Mouse (Mus musculus) testis, postnatal 14 days (tissue): ENCODE data around the gene Adamtsl1.

Experiments used
- DNase-seq: peaks from one replicate; pipeline ENCODE4 v3.0.0; 2021; ENCODE audit warnings: low spot score

Adamtsl1 gene

DNA sequence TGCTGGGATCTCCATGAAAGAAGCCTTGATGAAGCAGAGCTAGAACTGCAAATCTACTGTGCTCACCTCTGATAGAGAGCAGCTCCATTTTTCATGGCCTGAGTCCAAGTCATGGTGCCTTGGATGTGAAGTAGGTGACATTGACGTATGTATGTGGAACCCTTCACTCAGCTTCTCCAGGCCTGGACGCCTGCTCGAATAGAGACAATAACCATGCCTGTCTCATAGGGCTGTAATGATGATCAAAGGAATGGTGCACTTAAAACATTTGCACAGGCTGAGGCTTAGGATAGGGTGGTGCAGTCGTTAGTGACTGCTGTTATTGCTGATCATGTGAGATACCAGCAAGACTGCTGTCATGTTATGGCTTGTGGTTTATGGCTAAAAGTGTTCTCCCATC is 801.1 kb downstream of the Adamtsl1 start:
- no peak for DNase-seq

DNA sequence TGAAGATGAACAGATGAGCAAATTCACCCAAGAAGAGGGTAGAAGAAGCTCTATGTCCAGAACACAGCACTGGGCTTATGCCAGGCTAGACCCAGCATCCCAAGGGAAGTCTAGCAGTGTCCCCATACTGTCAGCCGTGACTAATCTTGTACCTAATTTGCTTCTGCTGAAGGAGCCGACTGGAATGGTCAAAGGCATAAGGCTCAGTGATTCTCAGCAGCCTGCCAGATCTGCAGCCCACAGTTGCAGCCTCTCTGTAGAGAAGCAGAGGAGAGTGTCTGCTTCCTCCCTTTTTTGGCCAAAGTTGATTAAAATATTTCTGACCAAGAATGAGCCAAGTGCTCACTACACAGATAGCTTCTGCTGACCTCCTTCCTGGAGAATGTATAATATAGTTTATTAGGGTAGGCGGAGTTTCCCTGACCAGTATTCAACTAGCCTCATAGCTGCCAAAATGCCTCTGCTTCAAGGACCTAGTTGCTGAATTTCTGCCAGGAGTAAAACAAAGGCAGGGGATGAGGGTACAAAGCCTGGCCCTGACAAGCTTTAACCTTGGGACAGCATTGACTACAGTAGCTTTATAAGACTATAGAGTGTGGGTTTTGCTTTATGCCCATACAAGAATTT is 804.1 kb downstream of the Adamtsl1 start:
- no peak for DNase-seq

GRCm38 (mm10) chr4:86325411-86325810 is 811.4 kb downstream of the Adamtsl1 start:
- no peak for DNase-seq

GRCm38 (mm10) chr4:86326003-86326402 is 812.0 kb downstream of the Adamtsl1 start:
- DNase-seq = no peak

DNA sequence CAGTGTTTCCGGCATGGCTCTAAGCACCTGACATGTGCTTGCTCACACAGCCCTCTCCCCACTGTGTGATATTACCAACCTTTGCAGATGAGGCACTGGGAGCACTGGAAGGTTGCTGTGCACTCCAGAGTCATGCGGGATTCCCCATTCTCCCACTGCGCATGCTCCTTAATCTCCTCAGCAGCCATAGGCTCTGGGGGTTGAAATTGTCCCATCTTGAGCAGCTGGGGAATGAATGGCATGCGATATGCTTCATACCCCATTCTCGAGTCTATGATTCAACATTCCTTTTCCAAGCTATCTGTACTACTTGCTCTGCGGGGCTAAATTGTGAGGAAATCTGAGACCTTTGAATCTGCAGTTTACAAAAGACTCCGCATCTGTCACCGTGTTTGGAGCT is 812.7 kb downstream of the Adamtsl1 start:
- DNase-seq = no peak

- DNase-seq = no peak
These were observed 815.5 kb downstream of the Adamtsl1 start for GRCm38 (mm10) chr4:86329481-86329880.

DNA sequence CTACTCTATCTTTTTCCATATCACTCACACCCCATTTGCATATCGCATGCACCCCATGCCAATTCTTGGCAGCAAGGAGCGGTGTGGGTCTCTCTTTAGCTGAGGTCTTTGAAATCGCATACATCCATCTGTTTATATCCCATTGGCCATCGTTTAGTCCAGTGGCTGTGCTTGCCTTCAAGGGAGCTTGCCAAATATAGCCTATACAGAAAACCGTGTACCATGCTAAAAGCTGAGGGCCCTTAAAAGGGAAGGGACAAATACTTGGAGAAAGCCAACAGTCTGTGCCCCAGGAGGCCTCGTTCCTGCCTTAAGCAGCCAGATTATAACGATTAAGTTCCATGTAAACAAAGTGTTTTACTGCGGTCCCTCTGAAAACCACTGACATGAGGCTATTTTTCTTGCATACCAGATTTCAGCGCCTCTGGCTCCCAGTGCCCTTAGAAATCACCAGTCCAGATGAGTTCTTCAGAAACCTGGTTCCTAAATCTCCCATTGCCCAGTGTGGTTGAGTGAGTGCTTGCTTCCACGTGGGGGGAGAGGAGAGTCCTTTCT is 822.0 kb downstream of the Adamtsl1 start:
- no peak for DNase-seq

GRCm38 (mm10) chr4:86337216-86337765 is 823.3 kb downstream of the Adamtsl1 start:
- DNase-seq = no peak

- no peak for DNase-seq
These were observed 835.4 kb downstream of the Adamtsl1 start for GRCm38 (mm10) chr4:86349341-86349740.

GRCm38 (mm10) chr4:86352121-86352520 is 838.1 kb downstream of the Adamtsl1 start:
- DNase-seq = no peak

- DNase-seq = no peak
These were observed 839.6 kb downstream of the Adamtsl1 start for GRCm38 (mm10) chr4:86353550-86353949.

DNA sequence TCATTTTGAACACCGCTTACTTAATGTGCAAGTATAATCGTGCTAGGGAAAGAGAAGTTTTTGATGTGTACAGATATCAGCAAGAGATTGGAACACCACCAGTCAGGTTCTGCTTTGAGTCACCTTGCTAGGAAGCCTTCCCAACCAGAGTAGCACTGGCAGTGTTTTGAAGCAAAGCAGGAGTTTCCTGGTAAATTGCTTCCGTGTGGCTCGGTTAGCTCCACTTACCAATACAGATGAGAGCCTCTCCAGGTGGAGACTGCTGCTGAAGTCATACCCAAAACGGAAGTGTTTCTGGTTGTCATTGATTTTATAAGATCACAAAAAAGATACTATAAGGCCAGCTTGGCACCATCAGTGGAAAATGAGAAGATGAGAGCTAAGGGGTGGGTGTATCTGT is 845.4 kb downstream of the Adamtsl1 start:
- no peak for DNase-seq

- DNase-seq = no peak
These were observed 855.1 kb downstream of the Adamtsl1 start for GRCm38 (mm10) chr4:86369055-86369454.

GRCm38 (mm10) chr4:86373166-86373565 is 859.2 kb downstream of the Adamtsl1 start:
- DNase-seq = no peak

DNA sequence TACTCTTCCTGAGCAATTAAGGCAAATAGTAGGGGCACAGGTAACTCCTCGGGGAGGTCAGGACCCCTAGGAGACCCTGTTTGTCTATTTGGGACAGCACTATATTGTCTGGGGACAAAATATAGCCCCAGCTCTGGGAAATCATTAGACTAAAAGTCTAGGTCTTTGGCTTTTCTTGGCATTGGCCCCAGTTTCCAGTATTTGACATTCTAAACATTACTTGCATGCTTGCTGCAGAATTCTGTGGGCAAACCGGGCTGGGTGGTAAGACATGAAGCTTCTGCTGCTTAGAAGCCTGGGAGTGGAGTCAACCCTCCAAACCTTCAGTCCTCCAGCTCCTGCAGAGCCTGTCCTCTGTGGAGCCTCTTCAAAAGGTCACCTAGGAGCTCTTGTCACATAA is 869.2 kb downstream of the Adamtsl1 start:
- DNase-seq = no peak

DNA sequence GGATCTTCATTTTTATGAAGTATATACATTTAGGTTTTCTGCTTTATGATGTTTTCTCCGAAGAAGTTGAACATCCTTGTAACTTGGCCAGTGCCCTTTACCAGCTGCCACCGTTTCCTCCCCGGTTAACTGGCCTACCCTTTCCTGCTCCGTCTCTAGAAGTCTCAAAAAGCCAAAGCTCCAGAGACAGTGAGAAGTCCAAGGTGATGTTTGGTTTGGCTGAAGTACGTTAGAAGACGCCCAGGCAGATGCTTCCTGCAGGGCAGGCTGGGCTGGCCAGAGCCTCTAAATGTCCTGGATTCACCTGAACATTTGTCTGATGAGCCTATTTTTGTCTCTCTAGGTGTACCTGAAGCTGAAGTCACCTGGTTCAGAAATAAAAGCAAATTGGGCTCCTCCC is 871.1 kb downstream of the Adamtsl1 start:
- no peak for DNase-seq

DNA sequence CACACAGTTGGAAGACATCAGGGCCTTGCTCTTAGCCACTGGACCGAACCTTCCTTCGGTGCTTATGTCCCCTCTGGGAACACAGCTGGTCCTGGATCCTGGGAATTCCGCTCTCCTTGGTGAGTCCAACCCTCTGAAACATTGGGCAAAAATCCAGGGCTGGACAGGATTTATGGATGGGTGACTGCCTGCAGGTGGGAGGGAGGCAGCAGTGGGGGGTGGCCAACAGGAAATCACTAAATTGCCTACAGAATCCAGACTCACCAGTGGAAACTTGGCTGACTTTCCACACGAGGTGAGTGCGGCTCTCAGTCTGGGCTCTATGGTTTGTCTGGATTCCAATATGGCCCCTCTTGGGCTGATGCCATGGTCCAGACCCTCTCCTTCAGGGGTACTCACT is 874.5 kb downstream of the Adamtsl1 start:
- no peak for DNase-seq

DNA sequence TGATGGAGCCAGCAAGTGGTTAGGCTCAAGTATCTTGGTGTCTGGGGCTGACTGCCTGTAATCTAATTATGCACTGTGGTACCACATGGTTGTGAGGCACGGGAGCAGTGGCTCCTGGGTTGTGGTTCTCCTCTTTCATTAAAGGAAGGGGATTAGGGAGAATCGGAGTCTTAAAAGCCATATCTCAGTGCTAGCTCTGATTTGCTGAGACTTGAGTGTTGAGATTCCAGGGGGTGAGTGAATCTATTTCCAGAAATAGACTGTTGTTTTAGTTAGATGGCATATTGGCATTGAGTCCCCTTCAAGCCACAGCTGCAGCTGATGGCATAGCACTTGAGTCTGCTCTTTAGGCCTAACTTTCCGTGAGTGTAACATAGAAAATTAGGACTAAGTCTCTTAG is 877.2 kb downstream of the Adamtsl1 start:
- no peak for DNase-seq

GRCm38 (mm10) chr4:86395636-86396035 is 881.7 kb downstream of the Adamtsl1 start:
- no peak for DNase-seq

DNA sequence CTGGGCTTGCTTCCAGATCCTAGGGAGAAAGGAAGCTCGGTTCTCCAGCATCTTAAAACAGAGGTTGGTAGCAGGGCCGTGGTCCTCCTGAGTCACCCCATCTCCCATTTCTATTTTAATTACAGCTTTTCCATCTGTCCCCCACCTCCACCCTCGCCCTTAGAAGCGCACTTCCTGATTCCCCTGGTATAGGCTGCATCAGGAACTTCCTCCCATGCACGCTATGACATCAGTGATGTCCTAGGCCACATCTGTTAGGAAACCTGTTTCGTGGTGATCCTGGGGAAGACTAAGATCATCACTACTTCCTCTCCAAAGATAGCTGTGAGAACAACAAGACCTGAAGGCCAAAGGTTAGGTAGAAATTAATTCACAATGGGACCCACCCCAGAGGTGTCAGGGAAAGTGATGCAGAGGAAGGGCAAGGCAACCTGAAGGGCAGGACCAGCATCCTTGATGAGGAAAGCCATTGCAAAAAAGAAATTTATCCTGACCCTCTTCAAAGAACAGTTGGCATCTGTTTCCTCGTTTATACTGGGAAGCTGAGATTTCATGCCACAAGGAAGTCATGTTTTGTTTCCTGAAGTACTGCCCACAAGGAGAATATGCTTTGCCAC is 882.8 kb downstream of the Adamtsl1 start:
- DNase-seq = no peak

- no peak for DNase-seq
These were observed 883.5 kb downstream of the Adamtsl1 start for GRCm38 (mm10) chr4:86397470-86397869.

DNA sequence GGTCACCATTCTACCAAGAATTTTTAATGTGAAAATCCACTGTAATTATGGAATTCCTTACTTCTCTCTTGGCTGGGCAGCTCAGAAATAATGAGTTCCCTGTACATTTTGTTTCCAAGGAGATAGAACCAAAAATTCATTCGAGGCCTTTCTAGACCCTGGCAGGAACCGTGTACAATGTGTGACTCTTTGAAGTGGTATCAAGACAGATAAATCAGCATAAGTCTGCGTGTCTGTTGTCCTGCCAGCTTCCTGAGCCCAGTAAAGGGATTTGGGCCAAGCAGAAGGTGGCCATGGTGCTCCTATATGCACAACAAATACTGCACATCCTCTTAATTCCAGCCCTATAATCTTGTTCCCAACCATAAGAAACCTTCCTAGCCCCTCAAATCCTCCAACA is 887.1 kb downstream of the Adamtsl1 start:
- no peak for DNase-seq

GRCm38 (mm10) chr4:86406501-86407199 is 892.7 kb downstream of the Adamtsl1 start:
- DNase-seq = no peak
